Mouse (Mus musculus): ENCODE measurements around the gene Atoh1. TPM values are rescaled to one million over a fixed set of nuclear protein-coding genes. Genes with fewer than 3 reads are reported as not detected.

The Atoh1 gene
- total RNA-seq, 2 experiments from 2014 or later: not detected

GRCm38 (mm10) chr6:64773430-64773829 lies 44.5 kb downstream of the Atoh1 start:
- DNase-seq (ENCODE audit: low spot score in 2 of 2): no peak
- intact Hi-C loops (cut with DNase I): no loop called here

Data from left cerebral cortex, postnatal 36 days (tissue).